Mouse (Mus musculus) neural tube, embryonic 14.5 days (tissue): ENCODE results near the gene Ttc16. TPM values are rescaled to one million over a fixed set of nuclear protein-coding genes. Genes with fewer than 3 reads are reported as not detected.

ENCODE experiments used
- ATAC-seq: fragments of 200-750 bp; cut with Nextera tagmentation; 2 replicates; pipeline ENCODE4 v1.8.0; 2017; ENCODE audit warnings: low read depth, mild to moderate bottlenecking, moderate TSS enrichment, moderate library complexity
- H3K27ac ChIP-seq: fragments of 300-500 bp; sonication (generic); 2 replicates; pipeline ENCODE4 v1.5.1; 2014; ENCODE audit warnings: low read depth, mild to moderate bottlenecking, control low read depth, low read length, moderate library complexity, mixed read lengths
- H3K27me3 ChIP-seq: fragments of 300-500 bp; sonication (generic); 2 replicates; pipeline ENCODE4 v1.6.1; 2014; ENCODE audit warnings: low read length; ENCODE audit not compliant: control insufficient read depth, insufficient read depth
- H3K36me3 ChIP-seq: fragments of 300-500 bp; sonication (generic); 2 replicates; pipeline ENCODE4 v1.6.1; 2014; ENCODE audit warnings: low read length, mixed read lengths; ENCODE audit not compliant: control insufficient read depth, insufficient read depth
- H3K4me1 ChIP-seq: fragments of 300-500 bp; sonication (generic); 2 replicates; pipeline ENCODE4 v1.6.1; 2014; ENCODE audit warnings: low read length; ENCODE audit not compliant: control insufficient read depth, insufficient read depth
- H3K4me2 ChIP-seq: fragments of 300-500 bp; sonication (generic); 2 replicates; pipeline ENCODE4 v1.6.1; 2014; ENCODE audit warnings: mild to moderate bottlenecking, low read depth, low read length, control low read depth
- H3K4me3 ChIP-seq: fragments of 300-500 bp; sonication (generic); 2 replicates; pipeline ENCODE4 v1.5.1; 2014; ENCODE audit warnings: low read depth, low read length, control low read depth, mixed read lengths
- H3K9ac ChIP-seq: fragments of 300-500 bp; sonication (generic); replicated peaks from 2 replicates; pipeline ENCODE4 v1.6.1; 2014; ENCODE audit warnings: low read depth, mild to moderate bottlenecking, control low read depth, low read length, mixed read lengths
- H3K9me3 ChIP-seq: fragments of 300-500 bp; sonication (generic); 2 replicates; pipeline ENCODE4 v1.6.1; 2016; ENCODE audit warnings: low read length; ENCODE audit not compliant: control insufficient read depth
- WGBS: fragments of 180-500 bp; shearing (Covaris S2); extraction: QIAGEN DNeasy Blood & Tissue Kit; methylation state at CpG from one replicate; pipeline ENCODE4 v1.1.7; 2014; 5-methylcytosine and 5-hydroxymethylcytosine counted together
- polyA plus RNA-seq: library from polyadenylated mRNA; unstranded; fragments of >200 nt; fragmentation: Nextera tagmentation; extraction: Ambion mirVana; gene quantifications from 2 replicates; pipeline ENCODE4 v1.2.1, GENCODE M21; 2014

Gene Ttc16
- polyA plus RNA-seq, 1 experiment from 2014 or later: 0.82 TPM

- no peak for ATAC-seq
- Histone ChIP-seq H3K9ac (no peak overlapping the region), H3K4me1 (no peaks in the 10 kb centered on the region), H3K27me3 (no peaks in the 10 kb centered on the region), H3K4me2 (no peak overlapping the region), H3K36me3 (peaks cover 19% of the 10 kb centered on the region), H3K27ac (no peak overlapping the region), H3K4me3 (no peak overlapping the region), H3K9me3 (no peaks in the 10 kb centered on the region)
- WGBS: 73% methylated on average over 2 of the region's 2 CpGs
These were observed 13.1 kb upstream of the Ttc16 start for GRCm38 (mm10) chr2:32788581-32788980.

GRCm38 (mm10) chr2:32787176-32787575 is 11.7 kb upstream of the Ttc16 start:
- Histone ChIP-seq H3K9ac (no peak overlapping the region), H3K27ac (no peak overlapping the region), H3K4me2 (no peak overlapping the region), H3K4me1 (no peaks in the 10 kb centered on the region), H3K4me3 (no peak overlapping the region), H3K27me3 (no peaks in the 10 kb centered on the region), H3K36me3 (peaks cover 19% of the 10 kb centered on the region), H3K9me3 (no peaks in the 10 kb centered on the region)
- 59% methylated on average over 6 of the region's 6 CpGs for WGBS
- no peak for ATAC-seq

- no peaks in the 10 kb centered on the region for H3K27me3 ChIP-seq
- no peak for ATAC-seq
- H3K9ac ChIP-seq: no peak within 1 kb of the TSS
- 81% methylated on average over 4 of the region's 4 CpGs for WGBS
- no peaks in the 10 kb centered on the region for H3K4me1 ChIP-seq
- H3K27ac ChIP-seq: no peak within 1 kb of the TSS
- H3K4me3 ChIP-seq: no peak within 1 kb of the TSS
- H3K4me2 ChIP-seq: no peak within 1 kb of the TSS
- H3K36me3 ChIP-seq: peaks cover 7% of the 10 kb centered on the region; the same call in 1 of the 2 replicates
- H3K9me3 ChIP-seq: no peaks in the 10 kb centered on the region
These were observed 8.7 kb upstream of the Ttc16 start, which contains the start of gene Cfap157 for GRCm38 (mm10) chr2:32784048-32784681. Gene Cfap157, minus strand, starts transcription at chr2:32784428.

GRCm38 (mm10) chr2:32781710-32782109 is 6.3 kb upstream of the Ttc16 start:
- H3K9me3 ChIP-seq: no peaks in the 10 kb centered on the region
- ATAC-seq: no peak
- no peaks in the 10 kb centered on the region for H3K36me3 ChIP-seq
- H3K27ac ChIP-seq: no peak overlapping the region
- H3K4me2 ChIP-seq: no peak overlapping the region
- no peaks in the 10 kb centered on the region for H3K27me3 ChIP-seq
- no peaks in the 10 kb centered on the region for H3K4me1 ChIP-seq
- no peak overlapping the region for H3K9ac ChIP-seq
- no peak overlapping the region for H3K4me3 ChIP-seq
- 87% methylated on average over 6 of the region's 6 CpGs for WGBS

- Histone ChIP-seq H3K4me3 (no peak overlapping the region), H3K9me3 (no peaks in the 10 kb centered on the region), H3K36me3 (no peaks in the 10 kb centered on the region), H3K4me2 (no peak overlapping the region), H3K27me3 (no peaks in the 10 kb centered on the region), H3K4me1 (peaks cover 12% of the 10 kb centered on the region), H3K27ac (no peak overlapping the region), H3K9ac (no peak overlapping the region)
- ATAC-seq: no peak
- 92% methylated on average over 6 of the region's 6 CpGs for WGBS
These were observed 4.3 kb upstream of the Ttc16 start for GRCm38 (mm10) chr2:32779714-32780113.

- H3K27me3 ChIP-seq: no peaks in the 10 kb centered on the region
- H3K4me2 ChIP-seq: no peak overlapping the region
- no peaks in the 10 kb centered on the region for H3K9me3 ChIP-seq
- H3K27ac ChIP-seq: no peak overlapping the region
- no peak overlapping the region for H3K9ac ChIP-seq
- H3K4me3 ChIP-seq: no peak overlapping the region
- WGBS: 17% methylated on average over 8 of the region's 8 CpGs
- no peaks in the 10 kb centered on the region for H3K36me3 ChIP-seq
- peaks cover 12% of the 10 kb centered on the region for H3K4me1 ChIP-seq
- no peak for ATAC-seq
These were observed 3.7 kb upstream of the Ttc16 start for GRCm38 (mm10) chr2:32779131-32779530.

- Histone ChIP-seq H3K27ac (no peak overlapping the region), H3K4me3 (no peak overlapping the region), H3K4me1 (peaks cover 12% of the 10 kb centered on the region), H3K9ac (no peak overlapping the region), H3K9me3 (no peaks in the 10 kb centered on the region), H3K36me3 (no peaks in the 10 kb centered on the region), H3K4me2 (no peak overlapping the region), H3K27me3 (no peaks in the 10 kb centered on the region)
- WGBS: 91% methylated on average over 6 of the region's 6 CpGs
- no peak for ATAC-seq
These were observed 2.6 kb upstream of the Ttc16 start for GRCm38 (mm10) chr2:32778081-32778480.

GRCm38 (mm10) chr2:32776192-32776591 is 759 bp upstream of the Ttc16 start:
- H3K9me3 ChIP-seq: no peaks in the 10 kb centered on the region
- no peaks in the 10 kb centered on the region for H3K36me3 ChIP-seq
- H3K4me2 ChIP-seq: peak overlapping the region; percentile 83
- WGBS: 27% methylated on average over 22 of the region's 22 CpGs
- H3K9ac ChIP-seq: peak overlapping the region; percentile 51
- no peaks in the 10 kb centered on the region for H3K27me3 ChIP-seq
- ATAC-seq: no peak
- peak overlapping the region; percentile 57 for H3K4me3 ChIP-seq
- H3K4me1 ChIP-seq: peaks cover 12% of the 10 kb centered on the region
- no peak overlapping the region for H3K27ac ChIP-seq

- Histone ChIP-seq H3K4me2 (no peak overlapping the region), H3K36me3 (no peaks in the 10 kb centered on the region), H3K27me3 (no peaks in the 10 kb centered on the region), H3K9me3 (no peaks in the 10 kb centered on the region), H3K4me1 (peaks cover 12% of the 10 kb centered on the region), H3K4me3 (no peak overlapping the region), H3K9ac (no peak overlapping the region), H3K27ac (no peak overlapping the region)
- no peak for ATAC-seq
- 90% methylated on average over 8 of the region's 8 CpGs for WGBS
These were observed 2.7 kb downstream of the Ttc16 start for GRCm38 (mm10) chr2:32772626-32773279.
